Mouse (Mus musculus): Measurements from ENCODE around the gene Cnpy1. TPM values are rescaled to one million over a fixed set of nuclear protein-coding genes. Genes with fewer than 3 reads are reported as not detected.

Cnpy1 gene
- polyA plus RNA-seq, 1 experiment = 0.48 TPM

DNA sequence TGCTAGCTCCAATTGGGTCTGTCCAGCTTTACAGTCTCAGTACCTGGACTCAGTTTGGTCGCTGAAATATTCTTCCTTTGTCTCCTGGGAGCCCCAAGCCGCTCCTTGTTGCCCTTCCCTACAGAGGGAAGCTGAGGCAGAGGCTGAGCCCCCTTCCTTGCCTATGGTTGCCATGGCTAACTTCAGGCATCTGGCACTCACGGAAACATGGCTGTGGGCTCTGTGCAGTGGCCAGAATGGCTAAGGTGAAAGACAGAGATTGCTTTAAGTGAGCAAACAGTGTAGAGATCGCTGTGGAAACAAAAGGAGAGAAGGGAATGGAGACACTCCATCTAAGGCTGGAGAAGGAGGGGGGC lies 53.5 kb downstream of the Cnpy1 start:
- DNase-seq (ENCODE audit: extremely low spot score in 1 of 2, low spot score in 1 of 2) = no peak

DNA sequence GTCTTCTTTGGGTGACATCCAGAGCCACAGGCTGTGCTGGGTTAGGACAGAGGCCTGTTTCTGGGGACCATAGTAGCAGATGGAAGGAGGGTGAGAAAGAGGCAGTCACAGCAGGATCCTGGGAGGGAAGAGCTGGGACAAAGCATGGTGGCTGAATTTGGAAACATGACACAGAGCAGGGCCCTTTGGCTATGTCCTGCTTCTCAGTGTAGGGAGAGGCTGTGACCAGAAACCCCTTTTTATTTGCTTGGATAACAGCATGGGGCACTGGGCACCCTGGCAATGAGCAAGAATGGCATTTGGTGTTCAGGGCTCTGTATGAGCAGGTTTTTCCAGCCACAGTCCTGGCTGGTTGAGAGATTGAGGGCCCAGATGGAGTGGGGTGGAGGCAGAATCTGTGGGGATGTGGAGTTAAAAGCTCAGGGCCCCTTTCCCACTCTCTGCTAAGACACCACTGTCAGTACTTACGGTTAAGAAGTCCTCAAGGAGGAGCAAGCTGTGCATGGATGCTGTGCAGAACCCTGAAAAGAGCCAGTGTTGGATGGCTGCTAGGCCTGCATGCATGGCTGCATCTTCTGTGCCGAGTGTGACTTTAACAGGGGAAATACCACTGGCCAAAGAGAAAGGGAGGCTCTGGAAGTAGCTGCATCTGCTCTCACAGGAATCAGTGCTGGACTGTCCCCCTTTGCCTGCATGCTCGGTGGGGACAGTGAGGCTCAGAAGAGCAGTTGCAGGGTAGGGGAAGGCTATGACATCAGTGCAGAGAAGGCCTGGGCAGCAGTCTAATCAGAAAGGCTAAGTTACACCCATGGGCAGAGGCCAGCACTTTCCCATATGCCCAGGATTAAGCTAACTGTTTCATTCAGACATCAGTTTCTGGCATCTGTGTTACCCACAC lies 54.2 kb downstream of the Cnpy1 start:
- no peak for DNase-seq (ENCODE audit: extremely low spot score in 1 of 2, low spot score in 1 of 2)

DNA sequence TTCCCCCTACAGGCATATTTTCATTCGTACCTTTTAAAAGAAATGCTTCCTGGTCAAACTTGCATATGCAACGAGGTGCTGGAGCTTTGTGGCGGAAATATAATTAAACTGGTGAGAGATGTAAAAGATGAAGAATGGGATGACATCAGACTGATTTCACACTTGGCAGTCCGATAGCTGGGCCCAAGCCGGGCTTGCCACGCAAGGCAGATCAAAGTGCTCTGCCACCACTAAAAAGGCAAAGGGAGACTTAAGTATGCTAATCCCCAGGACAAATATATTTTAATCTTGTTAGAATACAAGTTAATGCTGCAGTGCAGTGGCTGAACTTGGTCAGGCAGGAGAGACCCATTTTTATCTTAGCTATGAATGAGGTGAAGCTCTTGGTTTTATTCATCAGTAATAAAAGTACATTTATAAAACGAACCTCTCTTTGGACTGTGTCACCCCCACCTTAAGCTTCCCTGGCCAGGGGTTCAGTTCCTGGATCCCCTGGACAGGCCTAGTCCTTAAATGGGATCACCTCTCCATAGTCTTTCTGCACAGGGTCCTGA lies 66.3 kb downstream of the Cnpy1 start:
- DNase-seq (ENCODE audit: extremely low spot score in 1 of 2, low spot score in 1 of 2) = no peak

DNA sequence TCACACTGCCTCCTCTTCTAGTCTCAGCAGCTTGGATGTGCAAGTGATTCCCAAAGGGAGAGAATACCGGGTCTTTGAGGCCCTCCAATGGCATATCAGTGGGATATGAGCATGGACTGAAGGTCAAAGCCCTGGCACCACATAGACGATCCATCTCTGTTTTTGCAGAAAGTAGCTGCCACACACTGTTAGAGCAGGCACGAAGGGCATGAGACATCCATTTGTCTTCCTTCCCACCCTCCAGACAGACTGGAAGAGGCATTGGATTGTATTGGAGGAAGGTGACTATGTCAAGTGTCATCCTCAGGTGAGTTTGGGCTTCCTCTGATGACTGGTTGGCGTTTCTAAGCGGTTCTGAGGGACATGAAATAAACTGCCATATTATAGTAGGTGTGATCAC lies 67.3 kb downstream of the Cnpy1 start:
- DNase-seq (ENCODE audit: extremely low spot score in 1 of 2, low spot score in 1 of 2) = no peak

DNA sequence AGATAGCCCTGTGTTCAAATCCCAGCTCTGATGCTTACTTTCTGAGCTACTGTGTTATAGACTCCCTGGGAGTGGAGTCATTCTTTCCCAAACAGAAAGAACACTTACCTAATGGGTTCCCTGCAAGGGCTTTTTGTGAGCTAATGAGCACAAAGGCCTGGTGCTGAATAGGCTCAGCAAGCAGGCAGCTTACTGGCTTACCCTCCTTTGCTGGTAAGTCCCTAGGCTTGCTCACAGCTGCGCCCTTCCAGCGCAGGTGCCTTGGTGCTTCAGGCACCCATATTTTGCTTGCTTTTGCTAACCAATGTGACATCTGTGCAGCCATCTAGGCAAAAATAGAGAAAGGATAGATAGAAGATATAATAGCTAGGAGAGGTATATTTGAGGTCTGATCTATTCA lies 69.0 kb downstream of the Cnpy1 start:
- no peak for DNase-seq (ENCODE audit: extremely low spot score in 1 of 2, low spot score in 1 of 2)

DNA sequence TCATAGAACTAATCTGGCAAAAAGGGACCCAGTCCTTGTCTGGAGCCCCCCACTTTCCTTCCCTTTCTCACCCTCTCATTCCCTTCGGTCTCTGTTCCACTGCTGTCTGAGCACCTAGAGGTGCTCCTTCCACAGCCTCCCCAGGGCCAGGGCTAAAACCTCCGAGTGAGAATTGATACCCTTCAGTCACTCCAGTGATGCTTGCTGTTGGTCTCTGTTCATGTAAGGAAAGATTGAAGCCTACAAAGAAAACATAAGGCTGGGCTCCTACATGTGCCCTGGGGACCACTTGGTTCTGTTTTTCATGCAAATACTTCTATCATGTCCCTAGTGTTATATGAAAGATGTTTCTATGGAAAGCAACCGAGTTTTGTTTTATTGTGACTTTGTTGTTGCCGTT lies 69.6 kb downstream of the Cnpy1 start:
- DNase-seq (ENCODE audit: extremely low spot score in 1 of 2, low spot score in 1 of 2) = no peak

DNA sequence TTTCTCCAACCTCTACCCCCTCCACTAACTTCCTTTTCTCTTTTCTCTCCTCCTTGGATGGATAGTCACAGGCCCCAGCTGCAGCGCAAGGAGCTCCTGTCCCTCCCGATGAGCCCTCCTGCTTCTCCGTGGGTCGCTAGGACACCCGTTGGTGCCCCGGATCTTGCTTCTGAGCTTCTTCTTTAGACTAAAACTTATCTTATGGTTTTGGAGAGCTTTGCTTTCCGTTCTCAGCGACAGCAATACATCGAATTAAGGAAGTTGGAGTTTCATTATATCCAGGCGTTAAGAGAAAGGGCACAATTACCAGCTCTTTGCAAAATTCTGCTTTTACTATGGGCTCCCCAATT lies 70.1 kb downstream of the Cnpy1 start:
- no peak for DNase-seq (ENCODE audit: extremely low spot score in 1 of 2, low spot score in 1 of 2)

DNA sequence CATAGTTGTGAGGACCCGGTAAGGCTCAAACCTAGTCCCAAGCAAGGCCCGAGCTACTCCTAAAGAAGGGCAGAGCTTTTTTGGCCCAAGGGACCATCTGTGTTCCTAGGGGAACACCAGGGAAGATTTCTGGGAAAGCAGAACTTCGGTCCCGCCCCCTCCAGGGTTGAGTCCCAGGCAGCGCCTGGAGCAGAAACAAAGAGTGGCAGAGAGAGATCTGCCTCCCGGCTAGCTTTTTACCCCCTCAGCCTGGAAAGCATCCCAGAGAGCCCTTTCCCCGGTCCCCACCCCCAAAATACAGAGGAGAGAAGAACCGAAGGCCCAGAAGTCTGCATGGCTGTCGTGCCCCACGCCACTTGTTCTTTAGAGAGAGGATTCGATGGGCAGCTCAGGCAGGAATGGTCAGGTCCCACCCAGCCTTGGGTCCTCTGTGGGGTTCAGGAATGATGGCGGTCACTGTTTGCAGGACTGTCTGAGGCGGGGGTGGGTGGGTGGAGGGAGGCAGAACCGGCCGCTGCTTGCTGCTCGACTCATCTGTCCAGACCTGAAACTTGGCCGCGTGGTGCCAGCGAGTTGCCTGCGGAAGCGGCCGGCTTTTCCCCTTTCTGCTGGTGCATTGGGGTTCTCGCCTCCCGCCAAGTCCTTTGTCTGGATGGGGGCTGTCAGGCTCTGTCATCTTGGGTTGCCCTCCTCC lies 70.6 kb downstream of the Cnpy1 start:
- no peak for DNase-seq (ENCODE audit: extremely low spot score in 1 of 2, low spot score in 1 of 2)

DNA sequence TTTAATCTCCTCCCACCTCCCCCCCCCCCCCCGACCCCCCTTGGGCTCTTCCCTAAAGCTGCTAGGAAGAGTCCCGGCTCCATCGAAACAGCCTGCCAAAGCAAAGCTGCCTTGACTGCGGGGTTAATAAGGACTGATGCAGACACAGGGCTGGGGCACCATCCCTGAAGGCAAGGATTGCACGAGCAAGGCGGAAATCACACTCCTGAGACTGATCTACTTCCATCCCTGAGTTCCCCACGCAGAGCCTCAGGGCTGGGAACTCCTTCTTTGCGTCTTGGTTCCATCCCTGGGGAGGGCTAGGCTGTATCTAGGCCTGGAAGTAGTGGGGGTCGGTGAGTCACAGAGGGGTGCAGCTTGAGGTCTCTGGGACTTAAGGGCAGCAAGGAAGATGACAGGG lies 71.5 kb downstream of the Cnpy1 start:
- no peak for DNase-seq (ENCODE audit: extremely low spot score in 1 of 2, low spot score in 1 of 2)

DNA sequence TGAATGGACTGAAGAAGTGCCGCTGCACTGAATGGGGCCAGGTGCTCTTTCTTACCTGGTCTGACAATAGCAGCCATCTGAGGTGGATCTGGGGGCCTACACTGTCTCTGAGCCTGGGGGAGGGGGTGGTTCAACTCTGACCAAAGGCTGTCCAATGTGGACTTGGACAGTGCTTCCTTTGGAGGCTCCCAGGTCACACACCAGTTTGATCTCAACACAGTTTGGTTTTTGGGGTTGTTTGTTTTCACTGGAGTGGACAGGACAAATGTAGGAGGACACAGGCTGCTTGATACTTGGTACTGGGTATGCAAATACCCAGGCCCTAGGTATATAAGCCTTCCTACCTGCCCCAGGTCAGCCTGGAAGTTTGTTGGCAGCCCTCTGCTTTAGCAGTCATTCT lies 71.9 kb downstream of the Cnpy1 start:
- DNase-seq (ENCODE audit: extremely low spot score in 1 of 2, low spot score in 1 of 2) = no peak

DNA sequence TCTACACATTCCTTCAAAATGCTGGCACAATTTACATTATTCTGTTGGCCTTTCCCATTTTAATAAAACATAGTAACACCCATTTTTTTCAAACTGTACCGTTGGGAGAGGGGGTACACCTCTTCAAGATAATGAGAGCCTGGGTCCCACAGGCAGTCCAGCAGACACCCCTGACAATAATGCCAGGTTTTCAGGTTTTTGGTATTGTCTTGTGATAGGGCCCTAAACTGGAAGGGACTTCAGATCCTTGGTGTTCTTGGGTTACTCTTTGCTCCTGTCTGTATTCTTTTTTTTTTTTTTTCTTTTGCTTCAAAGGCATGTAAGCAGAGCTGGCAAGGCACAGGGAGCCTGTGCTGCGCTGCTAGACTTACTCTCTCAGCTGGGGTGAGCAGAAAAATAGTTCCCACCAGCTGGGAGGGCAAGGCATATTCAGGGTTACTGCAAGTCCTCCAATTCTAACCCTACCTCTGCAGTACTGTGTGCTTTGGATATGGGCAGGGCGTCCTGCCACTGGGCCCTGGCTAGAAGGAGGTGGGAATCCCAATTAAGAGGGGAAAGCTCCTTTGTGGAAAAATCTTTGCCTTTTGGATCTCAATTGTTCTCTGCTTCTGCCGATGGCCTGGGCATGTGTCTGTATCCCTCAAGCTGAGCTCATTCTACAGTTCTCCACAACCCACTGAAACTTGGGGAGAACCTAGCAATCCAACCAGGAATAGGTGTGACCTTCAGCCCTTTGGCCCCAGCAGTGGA lies 72.5 kb downstream of the Cnpy1 start:
- DNase-seq (ENCODE audit: extremely low spot score in 1 of 2, low spot score in 1 of 2) = no peak

DNA sequence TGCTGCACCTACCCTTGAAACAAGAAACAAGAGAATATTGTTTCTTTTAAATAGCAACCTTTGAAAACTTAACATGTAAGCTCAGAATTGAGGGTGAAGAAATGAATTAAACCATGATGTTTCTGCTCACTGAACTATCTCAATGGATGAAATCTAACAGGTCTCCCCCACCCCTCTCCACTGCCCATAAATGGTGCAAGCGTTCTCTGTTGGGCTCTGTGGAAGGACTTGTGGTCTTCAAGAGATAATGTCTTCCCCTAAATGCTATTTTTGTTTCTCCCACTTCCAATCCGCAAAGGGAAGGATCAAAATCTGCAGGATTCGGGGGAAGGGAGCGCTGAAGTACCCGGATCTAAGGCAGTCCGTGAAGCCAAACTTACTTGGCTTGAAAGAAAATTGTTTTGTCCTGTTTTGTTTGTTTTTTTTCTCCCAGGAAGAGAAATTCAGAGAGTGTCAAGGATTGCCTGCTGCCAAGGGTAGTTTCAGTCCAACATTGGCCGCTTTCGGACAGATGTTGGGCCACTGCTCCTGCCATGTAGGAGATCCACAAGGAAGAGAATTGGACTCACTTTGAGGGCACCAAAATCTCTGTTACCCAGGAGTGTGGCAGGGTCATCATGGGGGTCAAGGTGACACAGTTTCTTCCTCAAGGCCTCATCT lies 73.2 kb downstream of the Cnpy1 start:
- no peak for DNase-seq (ENCODE audit: extremely low spot score in 1 of 2, low spot score in 1 of 2)

DNA sequence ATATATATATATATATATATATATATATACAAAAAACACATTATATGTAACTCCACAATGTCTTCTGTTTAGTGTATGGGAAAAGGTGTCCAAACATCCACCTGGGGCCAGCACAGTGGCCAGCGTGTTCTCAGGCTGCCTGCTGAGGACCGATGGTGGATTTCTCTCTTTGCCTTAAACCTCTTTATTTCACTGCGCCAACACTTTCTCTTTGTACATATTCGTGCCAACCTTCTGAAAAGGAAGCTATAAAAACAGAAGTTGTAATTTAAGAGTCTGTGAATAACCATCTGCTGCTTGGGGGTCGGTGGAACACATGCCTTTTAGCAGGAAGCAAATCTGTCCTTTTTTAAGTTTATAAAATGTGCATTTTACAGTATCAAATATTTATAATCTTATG lies 73.9 kb downstream of the Cnpy1 start:
- DNase-seq (ENCODE audit: extremely low spot score in 1 of 2, low spot score in 1 of 2) = no peak

DNA sequence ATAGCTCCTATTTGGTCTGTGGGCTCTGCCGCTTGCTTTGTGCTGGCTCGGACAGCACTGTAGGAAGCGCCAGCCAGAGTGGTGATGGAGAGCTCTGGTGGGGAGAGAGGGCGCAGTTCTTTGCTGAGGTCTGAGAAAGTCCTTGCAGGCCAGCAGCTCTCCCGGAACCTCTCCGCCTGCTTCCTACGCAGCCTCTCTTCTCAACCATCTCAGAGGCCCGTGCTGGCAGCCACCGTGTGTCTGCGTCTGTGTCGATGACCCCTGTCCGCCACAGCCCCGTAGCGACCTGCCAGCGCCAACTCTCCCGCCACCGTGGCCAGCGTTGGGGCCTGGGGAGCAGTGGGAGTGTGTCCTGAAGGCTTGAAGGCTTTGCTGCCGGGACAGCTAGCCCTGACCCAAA lies 74.7 kb downstream of the Cnpy1 start:
- no peak for DNase-seq (ENCODE audit: extremely low spot score in 1 of 2, low spot score in 1 of 2)

DNA sequence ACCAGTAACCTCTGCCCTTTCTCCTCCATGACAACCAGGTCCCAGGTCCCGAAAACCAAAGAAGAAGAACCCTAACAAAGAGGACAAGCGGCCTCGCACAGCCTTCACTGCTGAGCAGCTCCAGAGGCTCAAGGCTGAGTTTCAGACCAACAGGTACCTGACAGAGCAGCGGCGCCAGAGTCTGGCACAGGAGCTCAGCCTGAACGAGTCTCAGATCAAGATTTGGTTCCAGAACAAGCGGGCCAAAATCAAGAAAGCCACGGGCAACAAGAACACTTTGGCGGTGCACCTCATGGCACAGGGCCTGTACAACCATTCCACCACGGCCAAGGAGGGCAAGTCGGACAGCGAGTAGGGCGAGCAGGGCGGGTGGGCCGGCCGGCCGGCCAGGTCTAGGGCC lies 75.5 kb downstream of the Cnpy1 start:
- DNase-seq (ENCODE audit: extremely low spot score in 1 of 2, low spot score in 1 of 2) = no peak

DNA sequence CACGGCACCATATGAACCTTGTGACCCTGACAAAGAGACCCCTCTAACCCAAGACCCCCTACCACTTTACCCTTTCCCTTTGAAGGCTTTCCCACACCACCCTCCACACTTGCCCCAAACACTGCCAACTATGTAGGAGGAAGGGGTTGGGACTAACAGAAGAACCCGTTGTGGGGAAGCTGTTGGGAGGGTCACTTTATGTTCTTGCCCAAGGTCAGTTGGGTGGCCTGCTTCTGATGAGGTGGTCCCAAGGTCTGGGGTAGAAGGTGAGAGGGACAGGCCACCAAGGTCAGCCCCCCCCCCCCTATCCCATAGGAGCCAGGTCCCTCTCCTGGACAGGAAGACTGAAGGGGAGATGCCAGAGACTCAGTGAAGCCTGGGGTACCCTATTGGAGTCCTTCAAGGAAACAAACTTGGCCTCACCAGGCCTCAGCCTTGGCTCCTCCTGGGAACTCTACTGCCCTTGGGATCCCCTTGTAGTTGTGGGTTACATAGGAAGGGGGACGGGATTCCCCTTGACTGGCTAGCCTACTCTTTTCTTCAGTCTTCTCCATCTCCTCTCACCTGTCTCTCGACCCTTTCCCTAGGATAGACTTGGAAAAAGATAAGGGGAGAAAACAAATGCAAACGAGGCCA lies 76.3 kb downstream of the Cnpy1 start:
- no peak for DNase-seq (ENCODE audit: extremely low spot score in 1 of 2, low spot score in 1 of 2)

DNA sequence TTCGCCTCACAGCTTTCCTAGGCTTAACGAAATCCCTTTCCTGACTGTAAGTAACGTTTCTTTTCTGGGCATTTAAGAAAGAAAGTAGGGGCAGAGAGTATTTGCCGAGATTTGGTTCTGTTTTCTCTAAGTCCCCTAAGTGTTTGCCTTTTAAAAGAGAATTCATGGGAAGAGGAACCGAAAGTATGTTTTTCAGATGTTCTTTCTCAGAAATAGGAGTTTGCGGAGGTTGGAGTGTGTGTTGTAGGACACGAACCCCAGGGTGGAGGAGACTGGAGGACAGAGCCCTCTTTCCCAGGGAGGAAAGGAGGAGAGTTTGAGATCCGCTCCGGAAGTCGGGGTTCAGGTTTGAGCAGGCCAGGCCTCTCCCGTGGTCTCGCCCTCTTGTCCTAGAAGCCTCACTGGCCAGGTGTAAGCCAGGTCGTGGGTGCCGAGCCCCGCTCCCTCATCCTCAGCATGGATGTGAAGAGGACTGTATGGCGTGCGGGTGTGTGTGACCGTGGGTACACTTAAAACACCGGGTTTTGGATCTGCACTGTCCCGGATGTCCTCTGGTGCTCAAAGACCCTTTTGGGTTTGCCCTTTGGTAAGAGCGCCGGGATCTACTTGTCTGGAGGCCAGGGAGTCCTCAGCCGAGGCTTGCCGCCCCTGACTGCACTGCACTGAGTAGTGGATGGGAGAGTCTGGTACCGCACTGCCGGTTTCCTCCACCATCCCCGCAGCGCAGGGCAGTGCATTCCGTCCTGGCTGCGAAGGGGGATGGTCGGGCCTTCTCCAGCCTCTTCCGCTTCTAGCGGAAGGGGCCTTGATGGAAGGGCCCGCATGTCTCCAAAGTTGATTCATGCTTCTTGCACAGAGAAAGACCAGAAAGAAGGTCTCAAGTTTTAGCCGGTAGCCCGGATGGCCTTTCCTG lies 77.1 kb downstream of the Cnpy1 start:
- no peak for DNase-seq (ENCODE audit: extremely low spot score in 1 of 2, low spot score in 1 of 2)

DNA sequence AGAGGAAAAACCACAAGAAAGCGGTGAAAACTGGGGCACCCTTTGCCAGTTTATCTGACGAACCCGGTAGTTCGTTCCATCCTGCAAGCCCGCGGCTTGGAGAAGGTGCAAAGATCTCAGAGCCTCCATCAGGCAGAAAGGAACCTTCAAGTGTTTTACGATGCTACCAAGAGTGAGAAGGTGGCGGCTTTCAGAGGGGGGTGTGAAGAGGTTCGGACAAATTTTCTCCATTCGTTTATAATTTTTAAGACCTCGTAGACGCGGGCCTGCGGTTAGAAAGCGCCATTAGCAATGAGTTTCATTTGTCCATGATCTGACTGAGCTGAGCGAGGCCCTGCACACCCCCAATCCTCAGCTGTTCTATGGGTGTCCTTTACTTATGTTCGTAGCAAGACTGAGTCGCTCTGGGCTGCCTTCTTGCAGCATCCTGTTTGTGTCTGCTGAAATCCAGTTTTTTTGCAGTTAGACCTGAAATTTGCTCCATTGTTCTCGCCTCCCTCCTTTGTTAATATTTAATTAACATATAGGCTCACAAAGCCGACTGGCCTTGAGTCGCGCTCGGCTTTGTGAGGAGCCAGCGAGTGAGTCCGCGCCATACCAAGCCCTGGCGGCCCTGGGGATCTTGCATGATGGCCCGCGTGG lies 77.9 kb downstream of the Cnpy1 start:
- DNase-seq (ENCODE audit: extremely low spot score in 1 of 2, low spot score in 1 of 2) = no peak
